ENCODE assay signal across 8 mouse cellular contexts in the genomic region with DNA sequence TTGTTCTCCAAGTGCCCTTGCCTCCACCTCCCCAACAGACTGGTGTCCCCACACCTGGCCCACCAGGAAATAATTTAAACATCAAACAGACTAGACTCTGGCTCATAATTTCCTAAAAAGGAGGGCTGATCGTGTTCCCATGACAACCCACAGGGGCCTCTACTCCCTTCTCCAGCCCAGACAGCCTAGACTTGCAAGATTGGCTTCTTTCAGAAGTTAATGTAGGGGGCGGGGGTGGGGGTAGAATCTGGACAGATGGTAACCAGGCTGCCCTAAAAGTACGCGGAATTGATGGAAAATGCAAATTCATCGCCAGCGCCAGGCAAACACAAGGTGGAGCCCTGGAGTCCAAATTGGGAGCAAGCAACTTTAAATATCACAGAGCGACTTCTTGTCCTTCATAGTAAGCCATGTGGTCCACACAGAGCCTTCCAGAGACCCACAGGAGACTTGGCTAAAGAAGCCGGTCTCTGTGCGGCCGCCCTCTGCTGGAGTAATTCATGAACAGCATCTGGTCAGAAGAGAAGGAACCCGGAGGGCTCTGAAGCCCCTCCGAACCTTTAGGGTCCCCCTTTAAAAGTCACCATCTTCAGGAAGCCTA. TPM values are rescaled to one million over a fixed set of nuclear protein-coding genes. Genes with fewer than 3 reads are reported as not detected.
DNase-seq lines count a peak whose midpoint lies in the region; ATAC-seq and TF ChIP-seq lines count a peak whose summit lies in the region.

No protein-coding gene starts in this region.

- H3K27ac ChIP-seq in neural tube, embryonic 15.5 days (replicated peaks), result no peak overlapping the region
- no peak overlapping the region for H3K27ac ChIP-seq in embryonic facial prominence, embryonic 15.5 days (replicated peaks)
- H3K27ac ChIP-seq in hindbrain, postnatal 0 days, result no peak overlapping the region

- intact Hi-C loops in left cerebral cortex, postnatal 14 days (cut with DNase I), result no loop called here

- WGBS in neural tube, embryonic 15.5 days, result 39% methylated on average over 12 of the region's 12 CpGs
- 26% methylated on average over 12 of the region's 12 CpGs for WGBS in embryonic facial prominence, embryonic 15.5 days
- 34% methylated on average over 12 of the region's 12 CpGs for WGBS in hindbrain, postnatal 0 days

- peak; percentile 62 for DNase-seq in neural tube, embryonic 10.5 days (ENCODE audit: extremely low spot score, low spot score)
- DNase-seq in adrenal gland, postnatal 36 days, result peak; percentile 59 to 65
- DNase-seq in hindbrain, postnatal 0 days (ENCODE audit: low spot score), result peak; percentile 88
- DNase-seq in left cerebral cortex, postnatal 14 days (ENCODE audit: low spot score in 2 of 2), result peak; percentile 60 to 75
- DNase-seq in naive thymus-derived CD4-positive, alpha-beta T cell, adult 2 months (ENCODE audit: low read depth), result peak; percentile 55
- DNase-seq in thymus, postnatal 36 days, result peak; percentile 38 to 44

- H3K9me3 ChIP-seq in neural tube, embryonic 15.5 days (replicated peaks), result no peaks in the 10 kb centered on the region
- no peaks in the 10 kb centered on the region for H3K9me3 ChIP-seq in embryonic facial prominence, embryonic 15.5 days (replicated peaks)
- peaks cover 3% of the 10 kb centered on the region; the same call in 1 of the 2 replicates for H3K9me3 ChIP-seq in hindbrain, postnatal 0 days (ENCODE audit: low read length)

- H3K4me3 ChIP-seq in neural tube, embryonic 15.5 days (replicated peaks), result no peak overlapping the region
- H3K4me3 ChIP-seq in embryonic facial prominence, embryonic 15.5 days (replicated peaks), result no peak overlapping the region
- no peak overlapping the region for H3K4me3 ChIP-seq in hindbrain, postnatal 0 days (ENCODE audit: low read length)

- TF ChIP-seq CTCF in hindbrain, postnatal 0 days (IDR thresholded peaks at IDR 0.05; ENCODE audit: low read depth), result peak; percentile 76; the same call in 1 of the 2 replicates

- H3K36me3 ChIP-seq in neural tube, embryonic 15.5 days, result no peaks in the 10 kb centered on the region
- H3K36me3 ChIP-seq in embryonic facial prominence, embryonic 15.5 days, result no peaks in the 10 kb centered on the region
- no peaks in the 10 kb centered on the region for H3K36me3 ChIP-seq in hindbrain, postnatal 0 days (ENCODE audit: insufficient read depth, low read length)

- peaks cover 4% of the 10 kb centered on the region; the same call in 1 of the 2 replicates for H3K4me1 ChIP-seq in neural tube, embryonic 15.5 days
- no peaks in the 10 kb centered on the region for H3K4me1 ChIP-seq in embryonic facial prominence, embryonic 15.5 days
- no peaks in the 10 kb centered on the region for H3K4me1 ChIP-seq in hindbrain, postnatal 0 days (ENCODE audit: insufficient read depth, low read length)

- H3K4me2 ChIP-seq in neural tube, embryonic 15.5 days, result no peak overlapping the region
- H3K4me2 ChIP-seq in embryonic facial prominence, embryonic 15.5 days (replicated peaks), result no peak overlapping the region
- no peak overlapping the region for H3K4me2 ChIP-seq in hindbrain, postnatal 0 days (ENCODE audit: low read depth, low read length)

- no peaks in the 10 kb centered on the region for H3K27me3 ChIP-seq in neural tube, embryonic 15.5 days (replicated peaks)
- no peaks in the 10 kb centered on the region for H3K27me3 ChIP-seq in embryonic facial prominence, embryonic 15.5 days
- H3K27me3 ChIP-seq in hindbrain, postnatal 0 days (ENCODE audit: insufficient read depth, low read length), result no peaks in the 10 kb centered on the region

- H3K9ac ChIP-seq in neural tube, embryonic 15.5 days (replicated peaks), result no peak overlapping the region
- H3K9ac ChIP-seq in embryonic facial prominence, embryonic 15.5 days, result no peak overlapping the region
- no peak overlapping the region for H3K9ac ChIP-seq in hindbrain, postnatal 0 days (replicated peaks; ENCODE audit: low read length)

- no peak for ATAC-seq in neural tube, embryonic 15.5 days (ENCODE audit: low FRiP score)
- peak; percentile 65 for ATAC-seq in embryonic facial prominence, embryonic 15.5 days (ENCODE audit: insufficient number of reproducible peaks, low FRiP score, low TSS enrichment, low read depth)
- peak; percentile 87 for ATAC-seq in hindbrain, postnatal 0 days

RNA-seq across cellular contexts. Expression of a gene that starts 31.0 kb away (rescaled TPM):
- polyA plus RNA-seq in neural tube, embryonic 15.5 days (2015; fragmentation: Nextera tagmentation; extraction: Ambion mirVana), result 24.9 and 29.2 TPM in 2 replicates
- total RNA-seq in adrenal gland, postnatal 36 days (2021), result 1 to 10 TPM; 2.8 to 3.1 TPM
- 4.3 and 5.5 TPM in 2 replicates for polyA plus RNA-seq in embryonic facial prominence, embryonic 15.5 days (2015; fragmentation: Nextera tagmentation; extraction: Ambion mirVana)
- 40.1 and 45.7 TPM in 2 replicates for total RNA-seq in hindbrain, postnatal 0 days (2014; rRNA removed)
- 26.9 and 32.4 TPM in 2 replicates for polyA plus RNA-seq in hindbrain, postnatal 0 days (2015; fragmentation: Nextera tagmentation; extraction: Ambion mirVana)
- total RNA-seq in left cerebral cortex, postnatal 14 days (2021), result 100 to 1,000 TPM; 203 to 219 TPM
